Mouse (Mus musculus) kidney, embryonic 16.5 days (tissue): Measurements from ENCODE around the gene Mov10. TPM values are rescaled to one million over a fixed set of nuclear protein-coding genes. Genes with fewer than 3 reads are reported as not detected.

Source experiments
- ATAC-seq: fragments of 200-750 bp; cut with Nextera tagmentation; 2 replicates; pipeline ENCODE4 v1.8.0; 2017; ENCODE audit warnings: moderate TSS enrichment; ENCODE audit not compliant: low FRiP score, low TSS enrichment
- H3K27ac ChIP-seq: fragments of 300-500 bp; sonication (generic); 2 replicates; pipeline ENCODE4 v1.5.1; 2014; ENCODE audit warnings: low read length
- H3K27me3 ChIP-seq: fragments of 300-500 bp; sonication (generic); 2 replicates; pipeline ENCODE4 v1.6.1; 2014; ENCODE audit warnings: low read length, control low read depth, mixed read lengths; ENCODE audit not compliant: insufficient read depth
- H3K36me3 ChIP-seq: fragments of 300-500 bp; sonication (generic); 2 replicates; pipeline ENCODE4 v1.6.1; 2014; ENCODE audit warnings: low read length, control low read depth, mixed read lengths; ENCODE audit not compliant: insufficient read depth
- H3K4me1 ChIP-seq: fragments of 300-500 bp; sonication (generic); 2 replicates; pipeline ENCODE4 v1.6.1; 2014; ENCODE audit warnings: low read length, control low read depth, mixed read lengths; ENCODE audit not compliant: insufficient read depth
- H3K4me2 ChIP-seq: fragments of 300-500 bp; sonication (generic); replicated peaks from 2 replicates; pipeline ENCODE4 v1.6.1; 2014; ENCODE audit warnings: low read depth, low read length
- H3K4me3 ChIP-seq: fragments of 300-500 bp; sonication (generic); 2 replicates; pipeline ENCODE4 v1.5.1; 2014; ENCODE audit warnings: mild to moderate bottlenecking, low read length
- H3K9ac ChIP-seq: fragments of 300-500 bp; sonication (generic); replicated peaks from 2 replicates; pipeline ENCODE4 v1.6.1; 2014; ENCODE audit warnings: low read length
- H3K9me3 ChIP-seq: fragments of 300-500 bp; sonication (generic); 2 replicates; pipeline ENCODE4 v1.6.1; 2016; ENCODE audit warnings: low read length, control low read depth
- WGBS: fragments of 180-500 bp; shearing (Covaris S2); extraction: QIAGEN DNeasy Blood & Tissue Kit; methylation state at CpG from one replicate; pipeline ENCODE4 v1.1.7; 2014; 5-methylcytosine and 5-hydroxymethylcytosine counted together
- polyA plus RNA-seq: library from polyadenylated mRNA; unstranded; fragments of >200 nt; fragmentation: Nextera tagmentation; extraction: Ambion mirVana; gene quantifications from 2 replicates; pipeline ENCODE4 v1.2.1, GENCODE M21; 2015

Gene Mov10
- polyA plus RNA-seq, 1 experiment from 2014 or later, result 61.5 TPM

GRCm38 (mm10) chr3:104846601-104847000 lies 28.2 kb upstream of the Mov10 start:
- Histone ChIP-seq H3K9ac (no peak overlapping the region), H3K27me3 (no peaks in the 10 kb centered on the region), H3K27ac (no peak overlapping the region), H3K4me3 (no peak overlapping the region), H3K4me1 (no peaks in the 10 kb centered on the region), H3K9me3 (no peaks in the 10 kb centered on the region), H3K36me3 (peaks cover 21% of the 10 kb centered on the region), H3K4me2 (no peak overlapping the region)
- ATAC-seq, result no peak
- 85% methylated on average over 4 of the region's 4 CpGs for WGBS

- WGBS, result 97% methylated on average over 5 of the region's 5 CpGs
- no peak overlapping the region for H3K4me3 ChIP-seq
- H3K36me3 ChIP-seq, result peaks cover 42% of the 10 kb centered on the region
- H3K27ac ChIP-seq, result no peak overlapping the region
- H3K27me3 ChIP-seq, result no peaks in the 10 kb centered on the region
- ATAC-seq, result no peak
- no peaks in the 10 kb centered on the region for H3K9me3 ChIP-seq
- no peak overlapping the region for H3K9ac ChIP-seq
- H3K4me2 ChIP-seq, result no peak overlapping the region
- H3K4me1 ChIP-seq, result no peaks in the 10 kb centered on the region
Measured at GRCm38 (mm10) chr3:104841049-104841448, 22.7 kb upstream of the Mov10 start.

- H3K4me3 ChIP-seq, result no peak overlapping the region
- no peak for ATAC-seq
- H3K9ac ChIP-seq, result no peak overlapping the region
- H3K27me3 ChIP-seq, result no peaks in the 10 kb centered on the region
- WGBS, result 92% methylated on average over 3 of the region's 3 CpGs
- no peak overlapping the region for H3K27ac ChIP-seq
- no peaks in the 10 kb centered on the region for H3K4me1 ChIP-seq
- H3K36me3 ChIP-seq, result peaks cover 49% of the 10 kb centered on the region
- H3K9me3 ChIP-seq, result no peaks in the 10 kb centered on the region
- no peak overlapping the region for H3K4me2 ChIP-seq
Measured at GRCm38 (mm10) chr3:104835797-104836196, 17.4 kb upstream of the Mov10 start.

- peaks cover 15% of the 10 kb centered on the region; the same call in 1 of the 2 replicates for H3K36me3 ChIP-seq
- no peak overlapping the region for H3K4me3 ChIP-seq
- H3K9me3 ChIP-seq, result no peaks in the 10 kb centered on the region
- 76% methylated on average over 3 of the region's 3 CpGs for WGBS
- H3K27ac ChIP-seq, result no peak overlapping the region
- peaks cover 11% of the 10 kb centered on the region for H3K4me1 ChIP-seq
- H3K27me3 ChIP-seq, result no peaks in the 10 kb centered on the region
- H3K9ac ChIP-seq, result no peak overlapping the region
- ATAC-seq, result no peak
- no peak overlapping the region for H3K4me2 ChIP-seq
Measured at GRCm38 (mm10) chr3:104822413-104822812, 4.0 kb upstream of the Mov10 start.

- no peaks in the 10 kb centered on the region for H3K9me3 ChIP-seq
- H3K4me1 ChIP-seq, result peaks cover 24% of the 10 kb centered on the region
- H3K9ac ChIP-seq, result no peak overlapping the region
- H3K4me3 ChIP-seq, result no peak overlapping the region
- H3K27ac ChIP-seq, result no peak overlapping the region
- no peak for ATAC-seq
- H3K27me3 ChIP-seq, result no peaks in the 10 kb centered on the region
- H3K4me2 ChIP-seq, result no peak overlapping the region
- H3K36me3 ChIP-seq, result peaks cover 14% of the 10 kb centered on the region; the same call in 1 of the 2 replicates
- 58% methylated on average over 1 of the region's 1 CpGs for WGBS
Measured at GRCm38 (mm10) chr3:104820426-104820825, 2.1 kb upstream of the Mov10 start.

- H3K27ac ChIP-seq, result peak overlapping the region; percentile 98
- peak overlapping the region; percentile 96 for H3K9ac ChIP-seq
- 0 out of 2 replicates have a peak, but pooled peaks cover 11% of the 10 kb centered on the region for H3K36me3 ChIP-seq
- H3K4me2 ChIP-seq, result peak overlapping the region; percentile 64
- peak overlapping the region; percentile 87 for H3K4me3 ChIP-seq
- WGBS, result 3% methylated on average over 3 of the region's 3 CpGs
- H3K4me1 ChIP-seq, result peaks cover 25% of the 10 kb centered on the region
- H3K9me3 ChIP-seq, result no peaks in the 10 kb centered on the region
- H3K27me3 ChIP-seq, result no peaks in the 10 kb centered on the region
- ATAC-seq, result no peak
Measured at GRCm38 (mm10) chr3:104818749-104819134, 379 bp upstream of the Mov10 start.

GRCm38 (mm10) chr3:104817481-104817990 lies 827 bp downstream of the Mov10 start:
- Histone ChIP-seq H3K4me2 (peak overlapping the region; percentile 64), H3K27me3 (no peaks in the 10 kb centered on the region), H3K4me3 (peak overlapping the region; percentile 87), H3K4me1 (peaks cover 25% of the 10 kb centered on the region), H3K9ac (peak overlapping the region; percentile 96), H3K9me3 (no peaks in the 10 kb centered on the region), H3K36me3 (0 out of 2 replicates have a peak, but pooled peaks cover 11% of the 10 kb centered on the region), H3K27ac (peak overlapping the region; percentile 98)
- 0% methylated on average over 43 of the region's 46 CpGs for WGBS
- ATAC-seq, result peak; percentile 79

- ATAC-seq, result no peak
- Histone ChIP-seq H3K9me3 (no peaks in the 10 kb centered on the region), H3K4me3 (no peak overlapping the region), H3K27ac (no peak overlapping the region), H3K36me3 (0 out of 2 replicates have a peak, but pooled peaks cover 3% of the 10 kb centered on the region), H3K9ac (no peak overlapping the region), H3K27me3 (no peaks in the 10 kb centered on the region), H3K4me2 (no peak overlapping the region), H3K4me1 (peaks cover 30% of the 10 kb centered on the region)
- 93% methylated on average over 7 of the region's 7 CpGs for WGBS
Measured at GRCm38 (mm10) chr3:104816130-104816529, 2.2 kb downstream of the Mov10 start.

- 0 out of 2 replicates have a peak, but pooled peaks cover 3% of the 10 kb centered on the region for H3K36me3 ChIP-seq
- 81% methylated on average over 2 of the region's 2 CpGs for WGBS
- ATAC-seq, result no peak
- H3K9ac ChIP-seq, result no peak overlapping the region
- no peaks in the 10 kb centered on the region for H3K9me3 ChIP-seq
- H3K27me3 ChIP-seq, result no peaks in the 10 kb centered on the region
- no peak overlapping the region for H3K4me3 ChIP-seq
- no peak overlapping the region for H3K27ac ChIP-seq
- no peak overlapping the region for H3K4me2 ChIP-seq
- H3K4me1 ChIP-seq, result peaks cover 30% of the 10 kb centered on the region
Measured at GRCm38 (mm10) chr3:104815346-104815745, 3.0 kb downstream of the Mov10 start.

GRCm38 (mm10) chr3:104814746-104815145 lies 3.6 kb downstream of the Mov10 start:
- H3K27ac ChIP-seq, result no peak overlapping the region
- no peak overlapping the region for H3K4me2 ChIP-seq
- peaks cover 30% of the 10 kb centered on the region for H3K4me1 ChIP-seq
- H3K36me3 ChIP-seq, result 0 out of 2 replicates have a peak, but pooled peaks cover 3% of the 10 kb centered on the region
- no peaks in the 10 kb centered on the region for H3K9me3 ChIP-seq
- H3K27me3 ChIP-seq, result no peaks in the 10 kb centered on the region
- no peak overlapping the region for H3K9ac ChIP-seq
- no peak overlapping the region for H3K4me3 ChIP-seq
- 97% methylated on average over 1 of the region's 1 CpGs for WGBS
- no peak for ATAC-seq
